ENCODE assay signal across 1 mouse cellular context in genomic region chr16:32444615-32445014, GRCm38 (mm10).
TF ChIP-seq lines count a peak whose summit lies in the region.

No protein-coding gene starts in this region.

TF ChIP-seq in MEL, 35 proteins besides CTCF, POLR2A, EP300 and RAD21:
- peak; percentile 1; the same call in 1 of the 2 replicates for TF ChIP-seq ZNF384 (IDR thresholded peaks at IDR 0.05; ENCODE audit: low read depth, low read length)
- 0 out of 2 replicates have a peak, but pooled peaks have one; percentile 17 for TF ChIP-seq CHD1 (IDR thresholded peaks at IDR 0.05; ENCODE audit: low read depth, low read length)
- peak; percentile 56; the same call in 1 of the 2 replicates for TF ChIP-seq TCF12 (IDR thresholded peaks at IDR 0.05; ENCODE audit: low read depth, low read length)
- TF ChIP-seq TAL1 (IDR thresholded peaks at IDR 0.05; ENCODE audit: low read length), result peak; percentile 71
- peak; percentile 58 for TF ChIP-seq GATA1 (IDR thresholded peaks at IDR 0.05; ENCODE audit: low read depth, low read length)
